Mouse (Mus musculus) small intestine, adult 2 months (tissue): Measurements from ENCODE around the gene Lingo2. TPM values are rescaled to one million over a fixed set of nuclear protein-coding genes. Genes with fewer than 3 reads are reported as not detected.

ENCODE experiments used
- H3K27ac ChIP-seq: fragments of 200-500 bp; 2 replicates; pipeline ENCODE4 v1.5.1; 2012; ENCODE audit warnings: low read depth, low read length, control low read depth, inconsistent platforms; ENCODE audit not compliant: insufficient read depth
- H3K27me3 ChIP-seq: fragments of 200-500 bp; 2 replicates; pipeline ENCODE4 v1.6.1; 2012; ENCODE audit warnings: mild to moderate bottlenecking, moderate library complexity, low read length, inconsistent platforms; ENCODE audit not compliant: control insufficient read depth, insufficient read depth
- H3K36me3 ChIP-seq: fragments of 200-500 bp; 2 replicates; pipeline ENCODE4 v1.6.1; 2012; ENCODE audit warnings: mild to moderate bottlenecking, low read length, control low read depth, inconsistent platforms; ENCODE audit not compliant: control insufficient read depth, insufficient read depth
- H3K4me1 ChIP-seq: fragments of 200-500 bp; 2 replicates; pipeline ENCODE4 v1.6.1; 2012; ENCODE audit warnings: low read length, inconsistent platforms, mixed read lengths; ENCODE audit not compliant: control insufficient read depth, insufficient read depth, insufficient read length
- H3K4me3 ChIP-seq: fragments of 200-500 bp; 2 replicates; pipeline ENCODE4 v1.5.1; 2012; ENCODE audit warnings: low read depth, mild to moderate bottlenecking, control low read depth, inconsistent platforms, low read length, moderate library complexity
- CTCF ChIP-seq: fragments of 200-500 bp; IDR thresholded peaks from 2 replicates; pipeline ENCODE4 v1.5.1; 2012; ENCODE audit warnings: low read depth, mild to moderate bottlenecking, control low read depth, inconsistent platforms, low read length, moderate library complexity, mixed read lengths; ENCODE audit not compliant: insufficient replicate concordance, insufficient read length; ENCODE audit errors: extremely low read depth
- POLR2A ChIP-seq: fragments of 200-500 bp; IDR thresholded peaks from 2 replicates; pipeline ENCODE4 v1.6.1; 2012; ENCODE audit warnings: low read depth, mild to moderate bottlenecking, control low read depth, inconsistent platforms, low read length, moderate library complexity
- WGBS: fragments of 180-500 bp; shearing (Covaris S2); methylation state at CpG from one replicate; pipeline ENCODE4 v1.1.7; 2018; 5-methylcytosine and 5-hydroxymethylcytosine counted together
- polyA plus RNA-seq: library from polyadenylated mRNA; depleted of rRNA; stranded (reverse); fragments of >200 nt; gene quantifications from 2 replicates; pipeline ENCODE4 v1.2.3, GENCODE M21; 2012

The Lingo2 gene
- polyA plus RNA-seq, 1 experiment: not detected

DNA sequence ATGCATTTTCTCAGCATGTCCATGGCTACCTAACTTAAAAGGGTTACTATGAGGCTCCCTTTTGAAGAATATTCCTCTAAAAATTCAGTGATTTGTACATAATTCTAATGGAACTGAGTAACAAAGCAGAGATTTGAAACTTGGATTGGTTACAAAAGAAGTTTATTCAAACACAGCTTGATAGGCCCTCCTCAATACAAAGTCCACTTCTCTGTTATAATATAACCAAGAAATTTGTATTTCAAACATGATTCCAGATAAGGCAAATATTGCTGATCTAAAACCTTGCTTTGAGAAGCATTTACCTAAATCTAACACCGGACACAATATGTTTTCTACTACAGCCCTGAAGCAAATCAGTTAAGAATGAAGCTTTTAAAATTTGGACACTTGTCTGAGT is 60.7 kb downstream of the Lingo2 start:
- Histone ChIP-seq H3K36me3 (no peaks in the 10 kb centered on the region), H3K27ac (no peak overlapping the region), H3K27me3 (no peaks in the 10 kb centered on the region), H3K4me3 (no peak overlapping the region), H3K4me1 (no peaks in the 10 kb centered on the region)
- WGBS: 30% methylated on average over 1 of the region's 1 CpGs
- no peak for TF ChIP-seq POLR2A
- no peak for TF ChIP-seq CTCF

- H3K4me1 ChIP-seq: no peaks in the 10 kb centered on the region
- no peaks in the 10 kb centered on the region for H3K27me3 ChIP-seq
- WGBS: 32% methylated on average over 3 of the region's 3 CpGs
- no peak overlapping the region for H3K27ac ChIP-seq
- TF ChIP-seq CTCF (no peak), POLR2A (no peak)
- no peak overlapping the region for H3K4me3 ChIP-seq
- no peaks in the 10 kb centered on the region for H3K36me3 ChIP-seq
Measured at GRCm38 (mm10) chr4:36890365-36890764, 61.2 kb downstream of the Lingo2 start.

DNA sequence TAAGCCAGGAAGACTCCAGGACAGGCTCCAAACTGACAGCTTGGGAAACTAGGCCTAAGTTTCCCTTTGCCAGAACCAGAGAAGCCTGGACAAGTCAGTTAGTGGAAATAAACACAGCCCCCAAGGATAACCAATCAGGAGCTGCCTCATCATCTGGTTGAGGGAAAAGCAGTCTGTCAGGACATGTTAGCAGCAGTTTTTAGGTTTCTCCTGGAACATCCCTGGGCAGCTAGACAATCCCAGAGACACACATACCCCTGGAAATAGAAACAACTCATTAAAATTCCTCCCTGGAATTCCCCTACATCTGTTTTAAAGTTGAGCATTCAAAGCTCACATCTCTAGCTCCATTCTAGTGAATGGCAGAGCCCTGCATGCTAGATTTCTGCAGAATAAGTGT is 76.8 kb downstream of the Lingo2 start:
- Histone ChIP-seq H3K4me1 (no peaks in the 10 kb centered on the region), H3K4me3 (no peak overlapping the region), H3K27ac (no peak overlapping the region), H3K27me3 (no peaks in the 10 kb centered on the region), H3K36me3 (no peaks in the 10 kb centered on the region)
- TF ChIP-seq CTCF: no peak
- no peak for TF ChIP-seq POLR2A

- H3K4me1 ChIP-seq: no peaks in the 10 kb centered on the region
- no peak for TF ChIP-seq POLR2A
- no peaks in the 10 kb centered on the region for H3K27me3 ChIP-seq
- no peak overlapping the region for H3K4me3 ChIP-seq
- H3K36me3 ChIP-seq: no peaks in the 10 kb centered on the region
- H3K27ac ChIP-seq: no peak overlapping the region
Measured at GRCm38 (mm10) chr4:36824982-36825381, 126.6 kb downstream of the Lingo2 start.

- Histone ChIP-seq H3K27ac (no peak overlapping the region), H3K27me3 (no peaks in the 10 kb centered on the region), H3K36me3 (no peaks in the 10 kb centered on the region), H3K4me1 (no peaks in the 10 kb centered on the region), H3K4me3 (no peak overlapping the region)
- TF ChIP-seq POLR2A (no peak), CTCF (no peak)
Measured at GRCm38 (mm10) chr4:36821914-36822313, 129.6 kb downstream of the Lingo2 start.

- Histone ChIP-seq H3K36me3 (no peaks in the 10 kb centered on the region), H3K4me3 (no peak overlapping the region), H3K27ac (no peak overlapping the region), H3K27me3 (no peaks in the 10 kb centered on the region), H3K4me1 (no peaks in the 10 kb centered on the region)
- no peak for TF ChIP-seq POLR2A
- TF ChIP-seq CTCF: no peak
- WGBS: 80% methylated on average over 4 of the region's 4 CpGs
Measured at GRCm38 (mm10) chr4:36775088-36775487, 176.5 kb downstream of the Lingo2 start.

DNA sequence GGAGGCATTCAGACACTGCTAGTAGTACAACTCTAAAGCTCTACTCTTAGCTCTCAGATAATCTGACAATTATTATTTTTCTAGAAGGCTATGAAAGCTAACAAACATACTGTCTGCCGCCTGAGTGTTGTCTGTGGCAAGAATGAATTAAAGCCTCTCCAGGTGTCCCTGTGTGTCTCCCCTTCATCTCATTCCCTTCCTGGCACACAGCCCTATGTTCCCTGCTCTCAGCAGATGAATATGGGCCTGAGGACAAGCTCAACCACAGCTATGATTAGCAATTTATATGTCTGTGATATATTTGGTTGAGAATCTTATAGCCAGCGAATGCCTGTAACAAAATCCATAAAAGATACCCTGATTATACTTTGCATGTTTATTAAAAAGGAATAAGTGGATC is 220.9 kb downstream of the Lingo2 start:
- no peaks in the 10 kb centered on the region for H3K4me1 ChIP-seq
- no peak for TF ChIP-seq CTCF
- WGBS: 64% methylated on average over 2 of the region's 2 CpGs
- no peaks in the 10 kb centered on the region for H3K27me3 ChIP-seq
- no peaks in the 10 kb centered on the region for H3K36me3 ChIP-seq
- no peak overlapping the region for H3K4me3 ChIP-seq
- H3K27ac ChIP-seq: no peak overlapping the region

DNA sequence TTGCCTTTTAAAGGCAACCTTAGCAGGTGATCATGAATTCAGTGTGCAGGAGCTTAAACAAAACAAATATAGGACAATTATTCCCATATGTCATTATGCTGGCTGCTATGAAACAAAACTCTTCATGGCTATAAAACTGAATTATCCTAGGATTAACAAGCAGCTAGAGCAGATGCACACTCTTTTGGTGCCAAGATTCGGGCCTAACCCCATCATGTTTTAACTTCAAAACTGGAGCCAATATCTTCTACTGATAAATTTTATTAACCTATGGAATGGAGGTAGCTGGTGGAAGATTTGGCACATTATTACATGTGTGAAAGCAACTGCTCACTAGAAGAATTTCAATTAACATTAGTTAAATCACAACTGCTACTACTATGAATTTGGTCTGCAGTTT is 235.1 kb downstream of the Lingo2 start:
- TF ChIP-seq CTCF: no peak
- TF ChIP-seq POLR2A: no peak
- 44% methylated on average over 1 of the region's 1 CpGs for WGBS
- no peak overlapping the region for H3K27ac ChIP-seq
- H3K4me3 ChIP-seq: no peak overlapping the region
- no peaks in the 10 kb centered on the region for H3K4me1 ChIP-seq
- no peaks in the 10 kb centered on the region for H3K27me3 ChIP-seq
- H3K36me3 ChIP-seq: no peaks in the 10 kb centered on the region
